Mouse (Mus musculus): ENCODE data around the gene Pdia5. TPM values are rescaled to one million over a fixed set of nuclear protein-coding genes. Genes with fewer than 3 reads are reported as not detected.

The Pdia5 gene
- total and polyA plus RNA-seq, 2 experiments from 2014 or later: 3.1 to 13.7 TPM

- no peak overlapping the region for H3K4me3 ChIP-seq (ENCODE audit: low read depth, low read length)
- H3K27ac ChIP-seq (ENCODE audit: low read depth): peak overlapping the region; percentile 26; the same call in 1 of the 2 replicates
- H3K4me2 ChIP-seq (ENCODE audit: low read depth, low read length): no peak overlapping the region
- no peak overlapping the region for H3K9ac ChIP-seq (replicated peaks; ENCODE audit: low read depth, low read length)
- DNase-seq (ENCODE audit: low spot score) (no peak), ATAC-seq (ENCODE audit: insufficient read depth, low read depth) (no peak; the same call in 1 of the 2 replicates)
- WGBS: 70% methylated on average over 8 of the region's 8 CpGs
- no peaks in the 10 kb centered on the region for H3K36me3 ChIP-seq (replicated peaks; ENCODE audit: control insufficient read depth, insufficient read depth, low read length)
- peaks cover 20% of the 10 kb centered on the region for H3K4me1 ChIP-seq (ENCODE audit: control insufficient read depth, insufficient read depth)
- H3K27me3 ChIP-seq (ENCODE audit: control insufficient read depth, insufficient read depth, low read length): no peaks in the 10 kb centered on the region
- no peaks in the 10 kb centered on the region for H3K9me3 ChIP-seq (replicated peaks; ENCODE audit: control insufficient read depth, low read length)
- TF ChIP-seq EP300 (IDR thresholded peaks at IDR 0.05; ENCODE audit: low read depth) (no peak), CTCF (IDR thresholded peaks at IDR 0.05; ENCODE audit: low read depth) (no peak)
Observed at GRCm38 (mm10) chr16:35470983-35471382, 19.7 kb downstream of the Pdia5 start.

- TF ChIP-seq CTCF (IDR thresholded peaks at IDR 0.05; ENCODE audit: low read depth): no peak
- no peak for TF ChIP-seq EP300 (IDR thresholded peaks at IDR 0.05; ENCODE audit: low read depth)
- ATAC-seq (ENCODE audit: insufficient read depth, low read depth): no peak
- Histone ChIP-seq H3K9ac (replicated peaks; ENCODE audit: low read depth, low read length) (no peak overlapping the region), H3K27me3 (ENCODE audit: control insufficient read depth, insufficient read depth, low read length) (no peaks in the 10 kb centered on the region), H3K36me3 (replicated peaks; ENCODE audit: control insufficient read depth, insufficient read depth, low read length) (no peaks in the 10 kb centered on the region), H3K4me3 (ENCODE audit: low read depth, low read length) (no peak overlapping the region), H3K9me3 (replicated peaks; ENCODE audit: control insufficient read depth, low read length) (no peaks in the 10 kb centered on the region), H3K4me2 (ENCODE audit: low read depth, low read length) (no peak overlapping the region), H3K27ac (ENCODE audit: low read depth) (peak overlapping the region; percentile 26; the same call in 1 of the 2 replicates), H3K4me1 (ENCODE audit: control insufficient read depth, insufficient read depth) (peaks cover 27% of the 10 kb centered on the region)
- DNase-seq (ENCODE audit: low spot score): peak; percentile 44
- WGBS: 12% methylated on average over 8 of the region's 8 CpGs
Observed at GRCm38 (mm10) chr16:35470096-35470495, 20.6 kb downstream of the Pdia5 start.

DNA sequence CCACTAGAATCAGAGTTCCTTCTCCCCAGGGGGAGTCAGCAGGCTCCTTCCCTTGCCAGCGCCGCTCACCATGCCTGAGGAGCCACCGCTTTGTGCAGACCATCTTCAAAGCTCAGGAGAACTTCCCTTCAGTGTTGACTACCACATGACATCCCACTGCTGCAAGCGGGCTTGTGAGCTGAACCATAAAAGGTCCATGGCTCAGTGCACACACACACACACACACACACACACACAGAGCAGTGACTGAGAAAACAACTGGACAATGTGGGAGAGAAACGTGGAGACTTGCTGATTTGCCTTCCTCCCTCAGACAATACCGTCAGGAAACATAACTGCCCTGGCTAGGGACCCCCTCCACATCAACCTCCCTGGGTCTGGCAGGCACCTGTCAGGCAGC lies 21.7 kb downstream of the Pdia5 start:
- peaks cover 27% of the 10 kb centered on the region for H3K4me1 ChIP-seq (ENCODE audit: control insufficient read depth, insufficient read depth)
- WGBS: 79% methylated on average over 6 of the region's 6 CpGs
- H3K9ac ChIP-seq (replicated peaks; ENCODE audit: low read depth, low read length): no peak overlapping the region
- DNase-seq (ENCODE audit: low spot score) (no peak), ATAC-seq (ENCODE audit: insufficient read depth, low read depth) (no peak)
- no peak overlapping the region for H3K4me2 ChIP-seq (ENCODE audit: low read depth, low read length)
- no peaks in the 10 kb centered on the region for H3K27me3 ChIP-seq (ENCODE audit: control insufficient read depth, insufficient read depth, low read length)
- no peak overlapping the region for H3K27ac ChIP-seq (ENCODE audit: low read depth)
- H3K4me3 ChIP-seq (ENCODE audit: low read depth, low read length): no peak overlapping the region
- TF ChIP-seq CTCF (IDR thresholded peaks at IDR 0.05; ENCODE audit: low read depth) (no peak), EP300 (IDR thresholded peaks at IDR 0.05; ENCODE audit: low read depth) (no peak)
- H3K9me3 ChIP-seq (replicated peaks; ENCODE audit: control insufficient read depth, low read length): no peaks in the 10 kb centered on the region
- no peaks in the 10 kb centered on the region for H3K36me3 ChIP-seq (replicated peaks; ENCODE audit: control insufficient read depth, insufficient read depth, low read length)

- Histone ChIP-seq H3K36me3 (replicated peaks; ENCODE audit: control insufficient read depth, insufficient read depth, low read length) (no peaks in the 10 kb centered on the region; the same call in 1 of the 2 replicates), H3K27ac (ENCODE audit: low read depth) (no peak overlapping the region), H3K4me2 (ENCODE audit: low read depth, low read length) (no peak overlapping the region), H3K9me3 (replicated peaks; ENCODE audit: control insufficient read depth, low read length) (no peaks in the 10 kb centered on the region), H3K27me3 (ENCODE audit: control insufficient read depth, insufficient read depth, low read length) (no peaks in the 10 kb centered on the region), H3K4me1 (ENCODE audit: control insufficient read depth, insufficient read depth) (peaks cover 27% of the 10 kb centered on the region), H3K9ac (replicated peaks; ENCODE audit: low read depth, low read length) (no peak overlapping the region), H3K4me3 (ENCODE audit: low read depth, low read length) (no peak overlapping the region)
- ATAC-seq (ENCODE audit: insufficient read depth, low read depth) (no peak), DNase-seq (ENCODE audit: low spot score) (no peak)
- WGBS: 78% methylated on average over 2 of the region's 2 CpGs
- TF ChIP-seq EP300 (IDR thresholded peaks at IDR 0.05; ENCODE audit: low read depth) (no peak), CTCF (IDR thresholded peaks at IDR 0.05; ENCODE audit: low read depth) (no peak)
Observed at GRCm38 (mm10) chr16:35467044-35467443, 23.6 kb downstream of the Pdia5 start.

GRCm38 (mm10) chr16:35465808-35466351 lies 24.8 kb downstream of the Pdia5 start:
- peak; percentile 81 for ATAC-seq (ENCODE audit: insufficient read depth, low read depth)
- peak overlapping the region; percentile 86 for H3K27ac ChIP-seq (ENCODE audit: low read depth)
- H3K27me3 ChIP-seq (ENCODE audit: control insufficient read depth, insufficient read depth, low read length): no peaks in the 10 kb centered on the region
- no peak overlapping the region for H3K9ac ChIP-seq (replicated peaks; ENCODE audit: low read depth, low read length)
- WGBS: 43% methylated on average over 4 of the region's 4 CpGs
- no peaks in the 10 kb centered on the region for H3K9me3 ChIP-seq (replicated peaks; ENCODE audit: control insufficient read depth, low read length)
- peaks cover 20% of the 10 kb centered on the region for H3K4me1 ChIP-seq (ENCODE audit: control insufficient read depth, insufficient read depth)
- TF ChIP-seq CTCF (IDR thresholded peaks at IDR 0.05; ENCODE audit: low read depth) (no peak), EP300 (IDR thresholded peaks at IDR 0.05; ENCODE audit: low read depth) (no peak)
- H3K4me3 ChIP-seq (ENCODE audit: low read depth, low read length): no peak overlapping the region
- peak; percentile 66 for DNase-seq (ENCODE audit: low spot score)
- no peaks in the 10 kb centered on the region; the same call in 1 of the 2 replicates for H3K36me3 ChIP-seq (replicated peaks; ENCODE audit: control insufficient read depth, insufficient read depth, low read length)
- no peak overlapping the region for H3K4me2 ChIP-seq (ENCODE audit: low read depth, low read length)

Measured in heart, postnatal 0 days (tissue).